Mouse (Mus musculus) bone marrow, adult 2 months (tissue): ENCODE data around the gene Gcnt1.

Experiments
- CTCF ChIP-seq: fragments of 200-500 bp; IDR thresholded peaks from 2 replicates; pipeline ENCODE4 v1.5.1; 2011; ENCODE audit warnings: low read length, control low read depth; ENCODE audit not compliant: control insufficient read depth, insufficient read depth
- POLR2A ChIP-seq: fragments of 200-500 bp; IDR thresholded peaks from 2 replicates; pipeline ENCODE4 v1.6.1; 2011; ENCODE audit warnings: low read depth, mild to moderate bottlenecking, control low read depth, low read length, borderline replicate concordance; ENCODE audit not compliant: control insufficient read depth

- TF ChIP-seq POLR2A (no peak), CTCF (no peak)
Observed at GRCm38 (mm10) chr19:17356932-17357331, 15.7 kb downstream of the Gcnt1 start.
